Mouse (Mus musculus) limb, embryonic 11.5 days (tissue): Measurements from ENCODE around the gene Armc10. TPM values are rescaled to one million over a fixed set of nuclear protein-coding genes. Genes with fewer than 3 reads are reported as not detected.

Experiments used
- ATAC-seq: fragments of 200-750 bp; cut with Nextera tagmentation; 2 replicates; pipeline ENCODE4 v1.8.0; 2017; ENCODE audit warnings: low read depth; ENCODE audit not compliant: insufficient number of reproducible peaks, low FRiP score, low TSS enrichment
- DNase-seq: peaks from one replicate; pipeline ENCODE4 v3.0.0-alpha.2; 2015; ENCODE audit warnings: low spot score
- H3K27ac ChIP-seq: fragments of 300-500 bp; sonication (generic); replicated peaks from 2 replicates; pipeline ENCODE4 v1.5.1; 2014; ENCODE audit warnings: low read depth, mild to moderate bottlenecking, low read length
- H3K27me3 ChIP-seq: fragments of 300-500 bp; sonication (generic); 2 replicates; pipeline ENCODE4 v1.6.1; 2014; ENCODE audit warnings: mild to moderate bottlenecking, low read length, mixed read lengths; ENCODE audit not compliant: control insufficient read depth, insufficient read depth
- H3K36me3 ChIP-seq: fragments of 300-500 bp; sonication (generic); 2 replicates; pipeline ENCODE4 v1.6.1; 2014; ENCODE audit warnings: mild to moderate bottlenecking, low read length, moderate library complexity, mixed read lengths; ENCODE audit not compliant: control insufficient read depth, insufficient read depth
- H3K4me1 ChIP-seq: fragments of 300-500 bp; sonication (generic); 2 replicates; pipeline ENCODE4 v1.6.1; 2014; ENCODE audit warnings: low read length, mixed read lengths; ENCODE audit not compliant: control insufficient read depth, insufficient read depth
- H3K4me2 ChIP-seq: fragments of 300-500 bp; sonication (generic); 2 replicates; pipeline ENCODE4 v1.6.1; 2014; ENCODE audit warnings: low read depth, mild to moderate bottlenecking, moderate library complexity; ENCODE audit not compliant: severe bottlenecking
- H3K4me3 ChIP-seq: fragments of 300-500 bp; sonication (generic); 2 replicates; pipeline ENCODE4 v1.5.1; 2014; ENCODE audit warnings: low read depth, low read length
- H3K9ac ChIP-seq: fragments of 300-500 bp; sonication (generic); 2 replicates; pipeline ENCODE4 v1.6.1; 2014; ENCODE audit warnings: mild to moderate bottlenecking, low read length
- H3K9me3 ChIP-seq: fragments of 300-500 bp; sonication (generic); 2 replicates; pipeline ENCODE4 v1.6.1; 2016; ENCODE audit warnings: low read length; ENCODE audit not compliant: control insufficient read depth
- WGBS: fragments of 180-500 bp; shearing (Covaris S2); extraction: QIAGEN DNeasy Blood & Tissue Kit; methylation state at CpG from one replicate; pipeline ENCODE4 v1.1.7; 2014; 5-methylcytosine and 5-hydroxymethylcytosine counted together
- polyA plus RNA-seq: library from polyadenylated mRNA; unstranded; fragments of >200 nt; fragmentation: Nextera tagmentation; extraction: Ambion mirVana; gene quantifications from 2 replicates; pipeline ENCODE4 v1.2.1, GENCODE M21; 2014

The Armc10 gene
- polyA plus RNA-seq, 1 experiment from 2014 or later: 91.9 TPM

- Histone ChIP-seq H3K4me2 (no peak overlapping the region), H3K4me3 (no peak overlapping the region), H3K27me3 (no peaks in the 10 kb centered on the region), H3K9me3 (no peaks in the 10 kb centered on the region), H3K36me3 (no peaks in the 10 kb centered on the region), H3K27ac (no peak overlapping the region; the same call in 1 of the 2 replicates), H3K9ac (no peak overlapping the region), H3K4me1 (peaks cover 5% of the 10 kb centered on the region; the same call in 1 of the 2 replicates)
- DNase-seq (no peak), ATAC-seq (no peak)
- WGBS: 83% methylated on average over 9 of the region's 9 CpGs
Measured at GRCm38 (mm10) chr5:21673742-21674141, 28.1 kb downstream of the Armc10 start.

GRCm38 (mm10) chr5:21675019-21675418 is 29.4 kb downstream of the Armc10 start:
- DNase-seq: no peak
- Histone ChIP-seq H3K9ac (no peak overlapping the region), H3K27me3 (no peaks in the 10 kb centered on the region), H3K4me1 (peaks cover 5% of the 10 kb centered on the region; the same call in 1 of the 2 replicates), H3K4me2 (no peak overlapping the region), H3K4me3 (no peak overlapping the region), H3K36me3 (no peaks in the 10 kb centered on the region), H3K27ac (no peak overlapping the region), H3K9me3 (no peaks in the 10 kb centered on the region)
- no peak for ATAC-seq
- 78% methylated on average over 12 of the region's 12 CpGs for WGBS

- ATAC-seq (no peak), DNase-seq (no peak)
- Histone ChIP-seq H3K4me2 (no peak overlapping the region), H3K27ac (no peak overlapping the region), H3K4me3 (no peak overlapping the region), H3K36me3 (no peaks in the 10 kb centered on the region), H3K9ac (no peak overlapping the region), H3K27me3 (no peaks in the 10 kb centered on the region), H3K9me3 (no peaks in the 10 kb centered on the region), H3K4me1 (peaks cover 5% of the 10 kb centered on the region; the same call in 1 of the 2 replicates)
- 93% methylated on average over 23 of the region's 23 CpGs for WGBS
Measured at GRCm38 (mm10) chr5:21675494-21675893, 29.9 kb downstream of the Armc10 start.

- Histone ChIP-seq H3K4me1 (peaks cover 5% of the 10 kb centered on the region; the same call in 1 of the 2 replicates), H3K9me3 (no peaks in the 10 kb centered on the region), H3K27me3 (no peaks in the 10 kb centered on the region), H3K36me3 (no peaks in the 10 kb centered on the region), H3K27ac (no peak overlapping the region), H3K9ac (no peak overlapping the region), H3K4me3 (no peak overlapping the region), H3K4me2 (no peak overlapping the region)
- 91% methylated on average over 6 of the region's 6 CpGs for WGBS
- no peak for DNase-seq
- ATAC-seq: no peak
Measured at GRCm38 (mm10) chr5:21677939-21678338, 32.3 kb downstream of the Armc10 start.

- DNase-seq (no peak), ATAC-seq (no peak)
- no peaks in the 10 kb centered on the region for H3K9me3 ChIP-seq
- no peaks in the 10 kb centered on the region for H3K36me3 ChIP-seq
- peaks cover 5% of the 10 kb centered on the region; the same call in 1 of the 2 replicates for H3K4me1 ChIP-seq
- H3K27ac ChIP-seq: no peak overlapping the region
- H3K27me3 ChIP-seq: no peaks in the 10 kb centered on the region
- no peak overlapping the region for H3K4me2 ChIP-seq
- 95% methylated on average over 9 of the region's 9 CpGs for WGBS
- H3K4me3 ChIP-seq: no peak overlapping the region
- H3K9ac ChIP-seq: no peak overlapping the region
Measured at GRCm38 (mm10) chr5:21678363-21678762, 32.8 kb downstream of the Armc10 start.

GRCm38 (mm10) chr5:21680029-21680428 is 34.4 kb downstream of the Armc10 start:
- Histone ChIP-seq H3K4me2 (no peak overlapping the region), H3K4me3 (no peak overlapping the region), H3K36me3 (no peaks in the 10 kb centered on the region), H3K27ac (no peak overlapping the region), H3K9ac (no peak overlapping the region), H3K9me3 (no peaks in the 10 kb centered on the region), H3K4me1 (no peaks in the 10 kb centered on the region), H3K27me3 (no peaks in the 10 kb centered on the region)
- no peak for ATAC-seq
- DNase-seq: no peak
- 85% methylated on average over 4 of the region's 4 CpGs for WGBS

GRCm38 (mm10) chr5:21680940-21681339 is 35.3 kb downstream of the Armc10 start:
- H3K36me3 ChIP-seq: no peaks in the 10 kb centered on the region
- H3K9ac ChIP-seq: no peak overlapping the region
- ATAC-seq: no peak
- H3K27ac ChIP-seq: no peak overlapping the region
- no peak overlapping the region for H3K4me2 ChIP-seq
- H3K27me3 ChIP-seq: no peaks in the 10 kb centered on the region
- 88% methylated on average over 5 of the region's 5 CpGs for WGBS
- no peak overlapping the region for H3K4me3 ChIP-seq
- H3K9me3 ChIP-seq: no peaks in the 10 kb centered on the region
- no peaks in the 10 kb centered on the region for H3K4me1 ChIP-seq
- DNase-seq: no peak

- 95% methylated on average over 9 of the region's 9 CpGs for WGBS
- ATAC-seq: no peak
- Histone ChIP-seq H3K4me2 (no peak overlapping the region), H3K4me1 (no peaks in the 10 kb centered on the region), H3K9ac (no peak overlapping the region), H3K36me3 (no peaks in the 10 kb centered on the region), H3K9me3 (no peaks in the 10 kb centered on the region), H3K27me3 (no peaks in the 10 kb centered on the region), H3K27ac (no peak overlapping the region), H3K4me3 (no peak overlapping the region)
- DNase-seq: no peak
Measured at GRCm38 (mm10) chr5:21683811-21684210, 38.2 kb downstream of the Armc10 start.

GRCm38 (mm10) chr5:21685001-21685400 is 39.4 kb downstream of the Armc10 start:
- no peak for DNase-seq
- H3K27me3 ChIP-seq: no peaks in the 10 kb centered on the region
- H3K36me3 ChIP-seq: no peaks in the 10 kb centered on the region

More at GRCm38 (mm10) chr5:21685001-21685400, 39.4 kb downstream of the Armc10 start:
- Histone ChIP-seq H3K27ac (no peak overlapping the region), H3K9ac (no peak overlapping the region), H3K9me3 (no peaks in the 10 kb centered on the region), H3K4me2 (no peak overlapping the region), H3K4me3 (no peak overlapping the region), H3K4me1 (no peaks in the 10 kb centered on the region)
- ATAC-seq: no peak
- WGBS: 79% methylated on average over 10 of the region's 10 CpGs
